Mouse (Mus musculus) forebrain, embryonic 15.5 days (tissue): Measurements from ENCODE around the gene Nfe2l2. TPM values are rescaled to one million over a fixed set of nuclear protein-coding genes. Genes with fewer than 3 reads are reported as not detected.
"Not testable (repeated sequence)": the region's sequence is repeated elsewhere in the genome, so short reads cannot be mapped to it uniquely, and the experiment has no call there.

ENCODE experiments used
- ATAC-seq: fragments of 200-750 bp; cut with Nextera tagmentation; replicated peaks from 2 replicates; pipeline ENCODE4 v1.8.0; 2017; ENCODE audit warnings: mild to moderate bottlenecking, moderate TSS enrichment, moderate library complexity
- H3K27ac ChIP-seq: fragments of 300-500 bp; sonication (generic); replicated peaks from 2 replicates; pipeline ENCODE4 v1.5.1; 2015; ENCODE audit warnings: mild to moderate bottlenecking, inconsistent platforms
- H3K27me3 ChIP-seq: fragments of 300-500 bp; sonication (generic); 2 replicates; pipeline ENCODE4 v1.6.1; 2015; ENCODE audit warnings: inconsistent platforms
- H3K36me3 ChIP-seq: fragments of 300-500 bp; sonication (generic); 2 replicates; pipeline ENCODE4 v1.6.1; 2015; ENCODE audit warnings: mild to moderate bottlenecking, inconsistent platforms
- H3K4me1 ChIP-seq: fragments of 300-500 bp; sonication (generic); 2 replicates; pipeline ENCODE4 v1.6.1; 2015; ENCODE audit warnings: inconsistent platforms
- H3K4me2 ChIP-seq: fragments of 300-500 bp; sonication (generic); replicated peaks from 2 replicates; pipeline ENCODE4 v1.6.1; 2015; ENCODE audit warnings: mild to moderate bottlenecking, inconsistent platforms
- H3K4me3 ChIP-seq: fragments of 300-500 bp; sonication (generic); 2 replicates; pipeline ENCODE4 v1.5.1; 2015; ENCODE audit warnings: mild to moderate bottlenecking, inconsistent platforms
- H3K9ac ChIP-seq: fragments of 300-500 bp; sonication (generic); replicated peaks from 2 replicates; pipeline ENCODE4 v1.6.1; 2015; ENCODE audit warnings: mild to moderate bottlenecking, inconsistent platforms
- H3K9me3 ChIP-seq: fragments of 300-500 bp; sonication (generic); 2 replicates; pipeline ENCODE4 v1.6.1; 2016; ENCODE audit warnings: inconsistent platforms
- WGBS: fragments of 180-500 bp; shearing (Covaris S2); methylation state at CpG from one replicate; pipeline ENCODE4 v1.1.7; 2015; ENCODE audit warnings: mixed read lengths; 5-methylcytosine and 5-hydroxymethylcytosine counted together
- polyA plus RNA-seq: library from polyadenylated mRNA; unstranded; fragments of >200 nt; fragmentation: Nextera tagmentation; extraction: Ambion mirVana; gene quantifications from 2 replicates; pipeline ENCODE4 v1.2.1, GENCODE M21; 2015

The Nfe2l2 gene
- polyA plus RNA-seq, 1 experiment from 2014 or later = 14.3 TPM

DNA sequence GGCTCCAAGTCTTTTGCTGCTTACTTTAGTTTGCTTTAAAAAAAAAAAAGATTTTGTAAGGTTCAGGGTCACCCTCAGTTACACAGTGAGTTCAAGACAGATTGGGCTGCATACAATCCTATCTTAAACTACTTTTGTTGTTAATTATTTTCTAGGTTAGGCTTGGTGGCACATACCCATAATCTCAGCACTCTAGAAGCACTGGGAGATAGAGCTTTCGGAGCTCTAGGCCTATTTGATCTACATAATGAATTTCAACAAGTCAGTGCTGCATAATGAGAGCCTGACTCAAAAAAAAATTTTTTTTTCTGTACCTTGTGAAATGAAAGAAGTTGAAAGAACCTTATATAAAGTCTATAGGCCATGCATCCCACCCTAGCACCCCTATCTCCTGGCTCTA lies 49.8 kb downstream of the Nfe2l2 start:
- 75% methylated on average over 1 of the region's 1 CpGs for WGBS
- no peaks in the 10 kb centered on the region for H3K27me3 ChIP-seq
- no peak for ATAC-seq

DNA sequence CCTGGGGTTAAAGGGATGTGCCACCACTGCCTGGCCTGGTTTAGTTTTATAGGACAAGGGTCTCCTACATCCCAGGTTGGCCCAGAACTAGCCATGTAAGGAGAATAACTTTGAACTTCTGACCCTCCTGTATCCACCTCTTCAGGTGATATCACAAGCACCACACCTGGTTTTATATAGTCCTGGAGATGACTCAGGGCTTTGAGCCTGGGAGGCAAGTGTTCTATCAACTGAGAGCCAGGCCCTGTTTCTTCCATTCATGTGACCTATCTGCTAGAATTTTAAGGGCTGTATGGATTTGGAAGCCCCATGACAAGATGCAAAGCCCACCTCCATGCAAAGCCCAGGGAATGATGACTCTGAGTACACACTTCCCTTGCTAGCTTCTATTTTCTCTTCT lies 51.3 kb downstream of the Nfe2l2 start:
- Histone ChIP-seq H3K27me3 (no peaks in the 10 kb centered on the region), H3K9me3 (no peaks in the 10 kb centered on the region)
- no peak for ATAC-seq

More for the DNA sequence above, 49.8 kb downstream of the Nfe2l2 start:
- H3K9ac ChIP-seq = no peak overlapping the region
- no peak overlapping the region for H3K4me2 ChIP-seq
- H3K4me1 ChIP-seq = peaks cover 10% of the 10 kb centered on the region
- no peak overlapping the region for H3K27ac ChIP-seq
- no peak overlapping the region for H3K4me3 ChIP-seq
- H3K36me3 ChIP-seq = no peaks in the 10 kb centered on the region
- H3K9me3 ChIP-seq = no peaks in the 10 kb centered on the region

DNA sequence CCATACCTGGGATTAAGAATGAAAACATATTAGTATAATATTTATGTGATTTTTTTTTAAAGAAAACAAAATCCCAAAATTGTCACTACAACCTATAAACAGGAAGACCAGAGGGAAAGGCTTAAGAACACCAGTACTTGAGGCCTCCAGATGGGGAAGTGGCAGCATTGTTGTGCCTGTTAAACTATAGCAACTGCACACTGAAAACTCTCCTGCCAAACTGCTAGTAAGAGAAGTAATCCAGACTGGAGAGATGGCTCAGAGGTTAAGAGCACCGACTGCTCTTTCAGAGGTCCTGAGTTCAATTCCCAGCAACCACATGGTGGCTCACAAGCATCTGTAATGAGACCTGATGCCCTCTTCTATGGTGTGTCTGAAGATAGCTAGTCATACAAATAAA lies 54.0 kb downstream of the Nfe2l2 start:
- H3K9ac ChIP-seq = no peak overlapping the region
- no peaks in the 10 kb centered on the region for H3K36me3 ChIP-seq
- 90% methylated on average over 1 of the region's 1 CpGs for WGBS
- H3K9me3 ChIP-seq = no peaks in the 10 kb centered on the region
- ATAC-seq = no peak
- no peak overlapping the region for H3K4me2 ChIP-seq
- no peaks in the 10 kb centered on the region for H3K27me3 ChIP-seq
- H3K27ac ChIP-seq = no peak overlapping the region
- no peak overlapping the region for H3K4me3 ChIP-seq
- no peaks in the 10 kb centered on the region for H3K4me1 ChIP-seq

More for the DNA sequence above, 51.3 kb downstream of the Nfe2l2 start:
- Histone ChIP-seq H3K4me3 (no peak overlapping the region), H3K9ac (no peak overlapping the region), H3K4me2 (no peak overlapping the region), H3K36me3 (no peaks in the 10 kb centered on the region), H3K27ac (no peak overlapping the region), H3K4me1 (peaks cover 10% of the 10 kb centered on the region)

DNA sequence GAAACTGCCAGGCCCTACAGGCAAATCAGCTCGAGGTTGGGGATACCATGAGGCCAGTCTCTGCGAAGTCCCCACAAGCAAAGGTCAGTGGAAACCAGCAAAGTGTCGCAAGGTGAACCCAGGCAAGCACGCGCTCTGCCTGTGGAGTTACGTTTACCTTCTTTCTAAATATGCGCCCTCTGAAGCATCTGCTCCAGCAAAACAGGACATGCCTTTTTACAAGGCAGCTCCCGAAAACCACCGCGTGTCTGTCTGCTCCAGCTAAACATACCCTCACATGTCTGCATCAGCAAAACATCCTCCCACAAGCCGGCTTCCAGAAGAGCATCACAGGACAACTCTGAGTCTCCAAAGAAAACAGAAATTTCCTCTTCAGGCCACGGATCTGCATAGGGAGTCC lies 59.2 kb downstream of the Nfe2l2 start:
- WGBS = 92% methylated on average over 12 of the region's 12 CpGs
- H3K9me3 ChIP-seq = no peaks in the 10 kb centered on the region
- no peak for ATAC-seq

DNA sequence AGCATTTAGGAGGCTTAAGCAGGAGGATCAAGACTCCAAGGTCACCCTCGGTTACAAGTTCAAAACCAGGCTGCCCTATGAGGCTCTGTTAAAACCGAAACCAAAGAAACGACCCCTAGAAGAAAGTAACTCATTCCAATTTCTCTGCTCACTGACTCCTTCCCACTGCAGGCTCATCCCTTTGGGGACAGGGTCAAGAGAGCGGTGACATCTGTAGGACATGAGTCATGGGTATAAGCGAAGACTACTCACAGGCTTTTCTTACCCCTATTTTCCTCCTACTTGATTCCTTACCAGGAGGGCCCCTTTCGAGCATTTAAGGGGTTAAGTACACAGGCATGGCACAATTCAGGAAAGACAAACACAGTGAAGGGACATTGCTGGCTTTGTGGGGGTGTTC lies 60.5 kb downstream of the Nfe2l2 start:
- WGBS = 93% methylated on average over 6 of the region's 6 CpGs
- Histone ChIP-seq H3K9ac (no peak overlapping the region), H3K4me2 (no peak overlapping the region), H3K9me3 (no peaks in the 10 kb centered on the region), H3K36me3 (no peaks in the 10 kb centered on the region), H3K27ac (no peak overlapping the region), H3K4me3 (no peak overlapping the region), H3K27me3 (no peaks in the 10 kb centered on the region), H3K4me1 (no peaks in the 10 kb centered on the region)
- ATAC-seq = no peak

More for the DNA sequence above, 59.2 kb downstream of the Nfe2l2 start:
- no peaks in the 10 kb centered on the region for H3K4me1 ChIP-seq
- H3K9ac ChIP-seq = no peak overlapping the region
- no peaks in the 10 kb centered on the region for H3K36me3 ChIP-seq
- H3K4me3 ChIP-seq = no peak overlapping the region
- H3K4me2 ChIP-seq = no peak overlapping the region
- no peak overlapping the region for H3K27ac ChIP-seq
- H3K27me3 ChIP-seq = no peaks in the 10 kb centered on the region

DNA sequence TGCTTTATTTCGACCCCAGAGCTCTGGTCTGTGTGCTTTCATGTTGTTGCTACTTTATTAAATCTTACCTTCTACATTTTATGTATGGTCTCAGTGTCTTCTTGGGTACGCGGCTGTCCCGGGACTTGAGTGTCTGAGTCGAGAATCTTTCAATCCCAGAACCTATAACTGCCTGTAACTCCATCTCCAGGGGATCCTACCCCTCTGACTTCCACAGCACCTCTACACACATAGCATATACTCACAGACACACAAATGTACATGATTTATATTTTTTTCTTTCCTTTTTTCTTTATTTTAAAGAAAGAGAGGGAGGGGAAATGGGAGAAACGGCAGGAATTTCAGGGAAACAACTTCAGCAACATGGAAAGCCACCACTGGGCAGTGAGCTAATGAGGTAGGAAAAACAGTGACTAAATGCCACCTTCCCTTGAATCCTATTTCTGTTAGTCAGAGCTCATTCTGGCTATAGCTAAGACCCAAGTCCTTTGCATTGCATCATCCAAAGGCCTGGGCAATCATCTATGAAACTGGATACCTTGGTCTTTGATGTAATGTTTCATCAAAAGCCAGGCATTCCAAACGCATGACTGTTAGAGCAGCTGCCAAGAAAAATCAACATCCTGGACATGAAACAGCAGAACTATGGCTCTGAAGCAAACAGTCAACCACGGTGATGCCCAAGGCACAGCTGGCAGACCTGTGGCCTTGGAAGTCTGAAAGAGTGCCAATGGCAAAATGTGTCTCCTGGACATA lies 61.5 kb downstream of the Nfe2l2 start:
- whole genome bisulfite sequencing = 79% methylated on average over 8 of the region's 8 CpGs
- ATAC-seq = no peak
- Histone ChIP-seq H3K27me3 (no peaks in the 10 kb centered on the region), H3K4me2 (no peak overlapping the region), H3K4me3 (no peak overlapping the region), H3K9ac (no peak overlapping the region), H3K36me3 (no peaks in the 10 kb centered on the region), H3K4me1 (no peaks in the 10 kb centered on the region), H3K9me3 (no peaks in the 10 kb centered on the region), H3K27ac (no peak overlapping the region)

DNA sequence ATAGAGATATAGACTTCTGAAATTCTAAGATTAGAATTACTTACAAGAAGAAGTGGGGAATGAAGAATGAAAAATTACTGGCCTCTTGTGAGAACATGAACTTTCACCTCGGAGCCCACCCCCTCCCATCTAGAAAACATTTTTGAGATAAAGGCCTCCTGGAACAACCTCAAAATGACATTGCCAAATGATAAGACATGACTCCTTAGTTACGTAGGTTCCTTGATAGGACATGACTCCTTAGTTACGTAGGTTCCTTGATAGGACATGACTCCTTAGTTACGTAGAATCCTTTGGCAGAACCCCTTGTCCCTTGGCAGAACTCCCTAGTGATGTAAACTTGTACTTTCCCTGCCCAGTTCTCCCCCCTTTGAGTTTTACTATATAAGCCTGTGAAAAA lies 62.1 kb downstream of the Nfe2l2 start:
- WGBS = 82% methylated on average over 4 of the region's 4 CpGs
- H3K4me3 ChIP-seq, H3K27ac ChIP-seq, H3K9me3 ChIP-seq, H3K4me1 ChIP-seq, H3K9ac ChIP-seq, H3K36me3 ChIP-seq, H3K4me2 ChIP-seq, H3K27me3 ChIP-seq, ATAC-seq: not testable (repeated sequence)

DNA sequence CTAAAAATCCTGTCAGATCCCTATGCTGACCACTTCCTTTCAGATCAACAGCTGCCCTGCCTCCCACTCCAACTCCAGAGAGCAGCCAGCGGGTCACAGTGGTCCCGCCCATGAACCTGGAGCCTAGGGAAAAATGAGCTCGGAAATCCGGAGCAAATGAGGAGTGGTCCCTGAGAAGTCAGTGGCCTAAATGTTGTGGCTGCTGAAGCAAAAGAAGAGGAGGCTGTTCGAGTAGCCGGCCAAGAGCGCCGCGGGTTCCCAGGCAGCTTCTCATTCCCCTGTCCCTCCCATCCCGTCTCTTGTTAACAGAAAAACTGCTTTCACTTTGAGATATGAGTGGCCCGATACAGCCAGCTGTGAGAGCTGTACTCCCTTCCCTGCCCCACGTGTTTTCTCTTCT lies 64.9 kb downstream of the Nfe2l2 start:
- H3K4me2 ChIP-seq, H3K4me3 ChIP-seq, H3K27me3 ChIP-seq, ATAC-seq, H3K36me3 ChIP-seq, H3K27ac ChIP-seq, H3K9ac ChIP-seq, H3K9me3 ChIP-seq, H3K4me1 ChIP-seq: not testable (repeated sequence)
- WGBS = 64% methylated on average over 11 of the region's 12 CpGs

DNA sequence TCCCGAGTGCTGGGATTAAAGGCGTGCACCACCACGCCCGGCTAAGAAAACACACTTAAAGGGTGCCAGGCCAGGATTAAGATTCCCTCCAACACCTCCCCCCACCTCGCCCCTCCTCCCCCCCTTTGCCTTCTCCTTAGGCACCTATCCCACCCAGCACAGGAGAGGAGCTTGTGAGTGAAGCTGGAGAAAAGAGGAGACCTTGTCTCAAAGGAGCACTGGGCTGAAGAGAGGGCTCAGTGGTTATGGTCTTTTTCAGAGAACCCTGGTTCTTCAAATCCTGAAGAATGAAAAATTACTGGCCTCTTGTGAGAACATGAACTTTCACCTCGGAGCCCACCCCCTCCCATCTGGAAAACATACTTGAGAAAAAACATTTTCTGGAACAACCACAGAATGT lies 66.6 kb downstream of the Nfe2l2 start:
- ATAC-seq, H3K4me3 ChIP-seq, H3K9me3 ChIP-seq, H3K9ac ChIP-seq, H3K27ac ChIP-seq, H3K4me1 ChIP-seq, H3K27me3 ChIP-seq, H3K36me3 ChIP-seq, H3K4me2 ChIP-seq: not testable (repeated sequence)
- WGBS = 91% methylated on average over 6 of the region's 6 CpGs

DNA sequence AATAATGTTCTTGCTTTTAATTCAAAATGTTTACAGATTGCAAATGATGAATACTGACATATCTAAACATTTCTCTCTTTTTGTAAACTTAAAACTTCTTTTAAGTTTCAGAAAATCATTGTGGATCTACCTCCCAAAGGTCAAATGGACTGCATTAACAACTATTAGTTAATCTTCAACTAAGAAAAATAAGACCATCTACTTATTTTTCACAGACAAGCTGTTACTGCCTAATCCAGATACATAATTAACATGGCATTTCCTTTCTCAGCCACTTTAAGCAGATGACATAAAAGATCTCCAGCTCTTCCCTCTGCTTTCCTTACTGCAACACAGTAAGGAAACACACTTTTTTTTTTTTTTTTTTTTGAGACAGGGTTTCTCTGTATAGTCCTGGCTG lies 67.1 kb downstream of the Nfe2l2 start:
- H3K4me3 ChIP-seq = no peak overlapping the region
- H3K4me1 ChIP-seq = no peaks in the 10 kb centered on the region
- H3K36me3 ChIP-seq = no peaks in the 10 kb centered on the region
- no peaks in the 10 kb centered on the region for H3K27me3 ChIP-seq
- H3K27ac ChIP-seq = no peak overlapping the region
- no peak overlapping the region for H3K4me2 ChIP-seq
- ATAC-seq = no peak
- H3K9ac ChIP-seq = no peak overlapping the region
- no peaks in the 10 kb centered on the region for H3K9me3 ChIP-seq

DNA sequence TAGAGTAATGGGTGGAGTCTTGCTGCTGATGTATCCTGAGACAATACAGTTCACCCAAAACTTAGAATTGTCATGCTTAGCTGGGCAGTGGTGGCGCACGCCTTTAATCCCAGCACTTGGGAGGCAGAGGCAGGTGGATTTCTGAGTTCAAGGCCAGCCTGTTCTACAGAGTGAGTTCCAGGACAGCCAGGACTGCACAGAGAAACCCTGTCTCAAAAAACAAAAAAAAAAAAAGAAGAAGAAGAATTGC lies 67.5 kb downstream of the Nfe2l2 start:
- 96% methylated on average over 2 of the region's 2 CpGs for WGBS
- H3K4me3 ChIP-seq, H3K9me3 ChIP-seq, H3K27ac ChIP-seq, H3K27me3 ChIP-seq, H3K4me1 ChIP-seq, H3K36me3 ChIP-seq, ATAC-seq, H3K9ac ChIP-seq, H3K4me2 ChIP-seq: not testable (repeated sequence)

DNA sequence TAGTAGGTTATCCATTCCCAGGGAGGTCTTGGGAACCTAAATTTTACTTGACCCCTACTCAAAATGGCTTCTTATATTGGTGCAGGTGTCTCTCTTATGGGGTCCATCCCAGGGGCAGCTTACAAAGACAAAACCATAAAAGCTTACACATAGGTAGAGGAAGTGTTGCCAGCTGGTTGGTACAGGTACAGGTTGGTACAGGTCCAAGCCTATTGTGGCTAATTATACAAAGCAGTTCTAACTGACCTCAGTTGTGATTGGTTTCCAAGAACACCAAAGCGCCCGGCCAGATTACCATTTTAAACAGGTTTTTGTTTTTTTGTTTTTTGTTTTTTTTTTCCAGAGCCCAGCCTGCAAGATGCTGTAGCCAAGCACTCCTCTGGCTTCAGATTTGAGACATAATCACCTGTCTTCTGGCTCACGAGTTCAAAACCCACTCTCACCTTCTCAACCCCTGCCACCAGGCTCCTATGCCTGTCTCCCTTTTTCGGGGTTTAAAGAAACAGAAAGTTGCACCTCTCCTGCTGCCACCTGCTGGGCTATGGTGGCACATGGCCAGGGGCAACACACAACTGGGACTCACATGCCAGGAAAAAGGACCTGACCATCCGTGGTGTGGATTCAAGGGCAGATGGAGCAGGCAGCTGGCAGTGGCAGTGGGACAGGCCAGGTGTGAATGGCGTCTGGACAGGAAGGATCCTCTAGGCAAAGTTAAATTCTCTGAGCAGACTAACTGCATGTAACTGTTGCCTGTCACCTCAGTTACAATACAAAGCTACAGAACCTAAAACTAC lies 68.0 kb downstream of the Nfe2l2 start:
- H3K27me3 ChIP-seq = no peaks in the 10 kb centered on the region
- H3K4me2 ChIP-seq = no peak overlapping the region
- WGBS = 67% methylated on average over 6 of the region's 6 CpGs
- ATAC-seq = no peak
- H3K9me3 ChIP-seq = no peaks in the 10 kb centered on the region
- H3K36me3 ChIP-seq = no peaks in the 10 kb centered on the region
- no peak overlapping the region for H3K4me3 ChIP-seq
- H3K9ac ChIP-seq = no peak overlapping the region
- H3K27ac ChIP-seq = no peak overlapping the region
- no peaks in the 10 kb centered on the region for H3K4me1 ChIP-seq

DNA sequence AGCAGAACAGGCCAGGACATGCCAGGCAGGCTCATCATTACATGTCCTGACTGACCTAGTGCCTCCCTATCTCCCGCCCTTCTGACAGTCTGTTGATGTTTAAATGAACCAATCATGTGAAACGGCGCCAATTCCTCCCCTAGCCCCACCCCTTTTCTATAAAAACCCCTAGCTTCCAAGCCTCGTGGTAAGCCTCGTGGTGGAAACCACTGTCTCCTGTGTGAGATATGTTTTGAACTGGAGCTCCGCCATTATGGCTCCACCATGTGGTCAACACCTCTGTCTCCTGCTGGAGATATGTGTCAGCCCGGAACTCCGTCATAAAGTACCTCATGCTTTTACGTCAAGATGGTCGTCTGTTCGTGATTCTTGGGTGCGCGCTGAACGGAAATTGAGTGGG lies 70.0 kb downstream of the Nfe2l2 start:
- not testable (repeated sequence) for H3K9me3 ChIP-seq, ATAC-seq, H3K4me1 ChIP-seq, H3K27ac ChIP-seq, H3K9ac ChIP-seq, H3K27me3 ChIP-seq, H3K4me2 ChIP-seq, H3K4me3 ChIP-seq, H3K36me3 ChIP-seq
- 95% methylated on average over 14 of the region's 14 CpGs for WGBS
